Mouse (Mus musculus) cerebellum, adult 2 months (tissue): ENCODE data around the gene Mthfd2l.

Experiments used
- CTCF ChIP-seq: fragments of 200-500 bp; IDR thresholded peaks from 2 replicates; pipeline ENCODE4 v1.5.1; 2011; ENCODE audit warnings: low read depth, mild to moderate bottlenecking, control low read depth, low read length, moderate library complexity, borderline replicate concordance; ENCODE audit not compliant: insufficient read depth
- POLR2A ChIP-seq: fragments of 200-500 bp; IDR thresholded peaks from 2 replicates; pipeline ENCODE4 v1.6.1; 2011; ENCODE audit warnings: low read length, control low read depth, borderline replicate concordance; ENCODE audit not compliant: insufficient read depth

DNA sequence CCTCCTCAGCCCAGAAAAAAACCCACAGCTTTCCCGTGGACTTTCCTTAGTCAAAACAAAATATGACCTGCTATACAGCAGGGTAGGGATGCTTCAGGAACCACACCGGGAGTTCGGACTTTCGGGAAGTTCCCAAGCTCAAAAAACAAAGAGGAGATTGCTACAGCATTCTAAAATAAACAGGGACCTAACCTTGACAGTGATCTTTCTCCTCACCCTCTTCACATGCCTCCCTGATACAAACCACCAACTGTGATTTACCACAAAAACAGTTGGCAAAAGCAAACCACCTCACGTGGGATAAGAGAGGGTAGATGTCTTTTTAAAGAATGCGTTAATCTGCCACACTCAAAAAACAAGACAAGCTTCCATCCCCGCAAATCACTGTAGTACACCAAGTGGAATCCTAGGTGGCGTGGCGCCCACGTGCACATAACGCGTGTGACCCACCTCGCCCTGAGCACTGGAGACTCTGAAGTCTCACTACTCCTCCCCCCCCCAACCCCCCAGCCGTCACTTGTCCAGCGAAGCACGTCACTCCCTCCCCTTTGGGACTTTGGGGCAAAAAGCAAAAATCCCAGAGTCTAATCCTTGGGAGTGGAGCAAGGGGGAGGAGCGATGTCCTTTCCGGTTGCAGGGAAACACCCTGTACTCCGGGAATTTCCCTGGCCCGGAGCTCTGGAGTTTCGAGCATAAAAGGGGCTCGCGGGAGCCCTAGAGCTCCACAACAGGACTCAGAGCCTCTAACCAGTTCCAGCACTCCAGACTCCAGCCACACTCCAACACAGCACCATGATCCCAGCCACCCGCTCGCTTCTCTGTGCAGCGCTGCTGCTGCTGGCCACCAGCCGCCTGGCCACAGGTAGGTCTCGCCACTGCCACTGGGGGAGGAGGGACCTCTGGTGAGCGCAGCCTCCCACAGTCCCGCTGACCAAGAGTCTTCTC, 40.1 kb upstream of the Mthfd2l start, which contains the start of gene Cxcl1:
- TF ChIP-seq CTCF (peak; percentile 40; the same call in 1 of the 2 replicates), POLR2A (no peak)
